8 mouse cellular contexts compared by ENCODE assay signal in the genomic region with DNA sequence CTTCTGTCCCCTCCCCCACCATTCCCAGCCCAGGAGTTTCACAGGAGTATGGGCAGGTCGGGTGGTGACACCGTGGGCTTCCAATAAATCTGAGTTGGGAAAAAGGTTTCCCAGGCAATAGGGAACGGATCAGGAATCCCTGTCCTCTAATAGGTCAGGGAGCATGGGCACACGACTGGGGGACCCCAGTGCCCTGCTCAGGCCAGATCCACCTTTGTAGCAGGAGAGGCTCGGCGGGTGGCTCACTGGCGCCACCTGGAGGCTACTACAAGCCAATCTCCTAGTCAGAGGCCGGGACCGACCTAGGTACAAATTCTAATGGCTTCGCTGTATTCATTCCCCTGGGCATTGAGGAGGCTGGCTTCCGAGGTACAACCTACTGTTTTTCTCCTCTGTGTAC. TPM values are rescaled to one million over a fixed set of nuclear protein-coding genes. Genes with fewer than 3 reads are reported as not detected.
DNase-seq lines count a peak whose midpoint lies in the region; ATAC-seq and TF ChIP-seq lines count a peak whose summit lies in the region.

No protein-coding gene starts in this region.

- no peak overlapping the region for H3K4me2 ChIP-seq in lung, embryonic 16.5 days (ENCODE audit: low read depth, low read length)

- TF ChIP-seq CTCF in embryonic fibroblast, embryonic 13.5 days (IDR thresholded peaks at IDR 0.05; ENCODE audit: borderline replicate concordance, insufficient read depth, low read length) = peak; percentile 56; the same call in 1 of the 2 replicates
- peak; percentile 71 for TF ChIP-seq CTCF in olfactory bulb, adult 2 months (IDR thresholded peaks at IDR 0.05; ENCODE audit: insufficient read depth, low read depth, low read length)

- H3K4me1 ChIP-seq in embryonic fibroblast, embryonic 13.5 days (ENCODE audit: control insufficient read depth, insufficient read depth, low read length) = no peaks in the 10 kb centered on the region
- H3K4me1 ChIP-seq in lung, embryonic 16.5 days (replicated peaks; ENCODE audit: control insufficient read depth, insufficient read depth, low read length) = peaks cover 7% of the 10 kb centered on the region
- peaks cover 2% of the 10 kb centered on the region for H3K4me1 ChIP-seq in olfactory bulb, adult 2 months (ENCODE audit: control insufficient read depth, insufficient read depth, low read length)

- WGBS in lung, embryonic 16.5 days = 3% methylated on average over 11 of the region's 11 CpGs
- WGBS in olfactory bulb, adult 2 months = 5% methylated on average over 11 of the region's 11 CpGs

- peaks cover 7% of the 10 kb centered on the region; the same call in 1 of the 2 replicates for H3K27me3 ChIP-seq in lung, embryonic 16.5 days (ENCODE audit: control insufficient read depth, insufficient read depth, low read depth, low read length)

- peak; percentile 71 for ATAC-seq in CD4-positive, CD25-positive, alpha-beta regulatory T cell, adult 4 months
- peak; percentile 62 for ATAC-seq in lung, embryonic 16.5 days (ENCODE audit: low read depth)

- H3K9me3 ChIP-seq in lung, embryonic 16.5 days (ENCODE audit: control insufficient read depth, low read length) = no peaks in the 10 kb centered on the region

- intact Hi-C loops in heart, postnatal 10 days (cut with DNase I) = loop anchor here (1.0 to 2.0 kb wide), 2 partner anchors 19 to 40 kb away; no protein-coding TSS in a partner anchor

- DNase-seq in adrenal gland, postnatal 14 days = peak; percentile 88
- DNase-seq in heart, postnatal 10 days = peak; percentile 81 to 87
- DNase-seq in kidney, postnatal 36 days = peak; percentile 74 to 90
- peak; percentile 83 for DNase-seq in thymus, postnatal 14 days

- TF ChIP-seq POLR2A in embryonic fibroblast, embryonic 13.5 days (IDR thresholded peaks at IDR 0.05; ENCODE audit: low read depth, low read length) = no peak
- no peak for TF ChIP-seq POLR2A in olfactory bulb, adult 2 months (IDR thresholded peaks at IDR 0.05; ENCODE audit: insufficient read depth, low read depth, low read length)

- no peak overlapping the region for H3K27ac ChIP-seq in embryonic fibroblast, embryonic 13.5 days (ENCODE audit: insufficient read depth, low read length)
- no peak overlapping the region for H3K27ac ChIP-seq in lung, embryonic 16.5 days (ENCODE audit: low read length)
- no peak overlapping the region for H3K27ac ChIP-seq in olfactory bulb, adult 2 months (ENCODE audit: insufficient read depth, low read depth, low read length)

- no peak overlapping the region for H3K9ac ChIP-seq in lung, embryonic 16.5 days (ENCODE audit: low read length)

- H3K4me3 ChIP-seq in embryonic fibroblast, embryonic 13.5 days (ENCODE audit: insufficient read depth, low read length) = no peak overlapping the region
- no peak overlapping the region for H3K4me3 ChIP-seq in lung, embryonic 16.5 days (ENCODE audit: low read length)
- no peak overlapping the region for H3K4me3 ChIP-seq in olfactory bulb, adult 2 months (ENCODE audit: insufficient read depth, low read depth, low read length)

- no peaks in the 10 kb centered on the region for H3K36me3 ChIP-seq in lung, embryonic 16.5 days (ENCODE audit: control insufficient read depth, insufficient read depth, low read length)

RNA-seq across cellular contexts. Expression of a gene that starts 8.2 kb away (rescaled TPM):
- not detected for polyA plus RNA-seq in CD4-positive, CD25-positive, alpha-beta regulatory T cell, adult 4 months (2017; shearing (Covaris generic))
- 0.59 TPM in 1 of 2 replicates, not detected in the other for total RNA-seq in adrenal gland, postnatal 14 days (2021)
- not detected in 2 replicates for polyA plus RNA-seq in embryonic fibroblast, embryonic 13.5 days (2011; ENCODE audit: insufficient read length, low read depth, missing spikeins)
- total RNA-seq in heart, postnatal 10 days (2021) = not detected
- 0.15 TPM in 1 of 2 replicates, not detected in the other for polyA plus RNA-seq in lung, embryonic 16.5 days (2015; fragmentation: Nextera tagmentation; extraction: Ambion mirVana)
- not detected in 2 replicates for polyA plus RNA-seq in olfactory bulb, adult 2 months (2012; ENCODE audit: insufficient read depth, insufficient read length, low replicate concordance, missing spikeins)

RNA-seq across cellular contexts. Expression of a gene that starts 17.5 kb away (rescaled TPM):
- not detected for polyA plus RNA-seq in CD4-positive, CD25-positive, alpha-beta regulatory T cell, adult 4 months (2017; shearing (Covaris generic))
- 0.33 and 0.38 TPM in 2 replicates for total RNA-seq in adrenal gland, postnatal 14 days (2021)
- polyA plus RNA-seq in embryonic fibroblast, embryonic 13.5 days (2011; ENCODE audit: insufficient read length, low read depth, missing spikeins) = not detected in 2 replicates
- not detected for total RNA-seq in heart, postnatal 10 days (2021)
- polyA plus RNA-seq in lung, embryonic 16.5 days (2015; fragmentation: Nextera tagmentation; extraction: Ambion mirVana) = not detected in 2 replicates
- not detected in 2 replicates for polyA plus RNA-seq in olfactory bulb, adult 2 months (2012; ENCODE audit: insufficient read depth, insufficient read length, low replicate concordance, missing spikeins)

RNA-seq across cellular contexts. Expression of a gene that starts 21.0 kb away (rescaled TPM):
- polyA plus RNA-seq in CD4-positive, CD25-positive, alpha-beta regulatory T cell, adult 4 months (2017; shearing (Covaris generic)) = 10 to 100 TPM; 16.0 to 20.5 TPM
- 26.6 and 36.9 TPM in 2 replicates for total RNA-seq in adrenal gland, postnatal 14 days (2021)
- polyA plus RNA-seq in embryonic fibroblast, embryonic 13.5 days (2011; ENCODE audit: insufficient read length, low read depth, missing spikeins) = 24.1 and 37.9 TPM in 2 replicates
- 1 to 10 TPM; 5.6 to 5.7 TPM for total RNA-seq in heart, postnatal 10 days (2021)
- polyA plus RNA-seq in lung, embryonic 16.5 days (2015; fragmentation: Nextera tagmentation; extraction: Ambion mirVana) = 5.4 and 5.7 TPM in 2 replicates
- not detected in 2 replicates for polyA plus RNA-seq in olfactory bulb, adult 2 months (2012; ENCODE audit: insufficient read depth, insufficient read length, low replicate concordance, missing spikeins)

RNA-seq across cellular contexts. Expression of a gene that starts 44.2 kb away (rescaled TPM):
- polyA plus RNA-seq in CD4-positive, CD25-positive, alpha-beta regulatory T cell, adult 4 months (2017; shearing (Covaris generic)) = not detected
- not detected in 2 replicates for total RNA-seq in adrenal gland, postnatal 14 days (2021)
- not detected in 2 replicates for polyA plus RNA-seq in embryonic fibroblast, embryonic 13.5 days (2011; ENCODE audit: insufficient read length, low read depth, missing spikeins)
- not detected for total RNA-seq in heart, postnatal 10 days (2021)
- polyA plus RNA-seq in lung, embryonic 16.5 days (2015; fragmentation: Nextera tagmentation; extraction: Ambion mirVana) = 0.06 TPM in 1 of 2 replicates, not detected in the other
- polyA plus RNA-seq in olfactory bulb, adult 2 months (2012; ENCODE audit: insufficient read depth, insufficient read length, low replicate concordance, missing spikeins) = not detected in 2 replicates

RNA-seq across cellular contexts. Expression of a gene that starts 47.0 kb away (rescaled TPM):
- polyA plus RNA-seq in CD4-positive, CD25-positive, alpha-beta regulatory T cell, adult 4 months (2017; shearing (Covaris generic)) = not detected
- total RNA-seq in adrenal gland, postnatal 14 days (2021) = 1.4 TPM in 1 of 2 replicates, not detected in the other
- polyA plus RNA-seq in embryonic fibroblast, embryonic 13.5 days (2011; ENCODE audit: insufficient read length, low read depth, missing spikeins) = not detected in 2 replicates
- total RNA-seq in heart, postnatal 10 days (2021) = under 1 TPM in 1 of 2 experiments, not detected in 1; 0.50 TPM
- polyA plus RNA-seq in lung, embryonic 16.5 days (2015; fragmentation: Nextera tagmentation; extraction: Ambion mirVana) = 17.8 and 18.8 TPM in 2 replicates
- polyA plus RNA-seq in olfactory bulb, adult 2 months (2012; ENCODE audit: insufficient read depth, insufficient read length, low replicate concordance, missing spikeins) = not detected in 2 replicates
